ENCODE assay signal across 9 mouse cellular contexts in genomic region chr8:95293891-95294290, GRCm38 (mm10). TPM values are rescaled to one million over a fixed set of nuclear protein-coding genes. Genes with fewer than 3 reads are reported as not detected.
DNase-seq lines count a peak whose midpoint lies in the region; ATAC-seq and TF ChIP-seq lines count a peak whose summit lies in the region.
"Had no signal": no experiment of that assay in that cellular context is flagged by ENCODE, and none has a peak within 500 bp of the region (broad histone marks: within the 10 kb centered on the region; RNA-seq: fewer than 3 reads in every experiment).

No protein-coding gene starts in this region.

- H3K4me3 ChIP-seq in spleen, adult 2 months (ENCODE audit: extremely low read depth, insufficient read depth, insufficient read length), result peak overlapping the region; percentile 26; the same call in 1 of the 2 replicates
- no peak overlapping the region for H3K4me3 ChIP-seq in heart, embryonic 12.5 days
- no peak overlapping the region for H3K4me3 ChIP-seq in kidney, embryonic 14.5 days (ENCODE audit: low read length)

- 0 out of 2 replicates have a peak overlapping the region, but pooled peaks have one; percentile 3 for H3K9ac ChIP-seq in heart, embryonic 12.5 days
- H3K9ac ChIP-seq in kidney, embryonic 14.5 days (ENCODE audit: low read depth, low read length), result no peak overlapping the region

- TF ChIP-seq CTCF in spleen, adult 2 months (IDR thresholded peaks at IDR 0.05; ENCODE audit: extremely low read depth, insufficient read depth, insufficient read length, insufficient replicate concordance), result no peak

- 0 out of 2 replicates have a peak overlapping the region, but pooled peaks have one; percentile 9 for H3K27ac ChIP-seq in spleen, adult 2 months (ENCODE audit: insufficient read depth, low read length)
- H3K27ac ChIP-seq in heart, embryonic 12.5 days (ENCODE audit: poor library complexity, severe bottlenecking), result peak overlapping the region; percentile 52
- no peak overlapping the region for H3K27ac ChIP-seq in kidney, embryonic 14.5 days (ENCODE audit: low read depth, low read length)

- TF ChIP-seq POLR2A in spleen, adult 2 months (IDR thresholded peaks at IDR 0.05; ENCODE audit: low read depth, low read length), result no peak

- H3K4me1 ChIP-seq in spleen, adult 2 months (ENCODE audit: control insufficient read depth, insufficient read depth, insufficient read length), result no peaks in the 10 kb centered on the region
- H3K4me1 ChIP-seq in heart, embryonic 12.5 days (replicated peaks), result peaks cover 22% of the 10 kb centered on the region
- H3K4me1 ChIP-seq in kidney, embryonic 14.5 days (ENCODE audit: control insufficient read depth, insufficient read depth, low read length), result no peaks in the 10 kb centered on the region; the same call in 1 of the 2 replicates

- no peak for DNase-seq in spleen, adult 2 months (ENCODE audit: low read depth in 1 of 2, low spot score in 2 of 2)
- DNase-seq in spleen, postnatal 36 days (ENCODE audit: low spot score in 2 of 2), result no peak
- no peak for DNase-seq in retina, embryonic 14.5 days (ENCODE audit: low spot score)
- DNase-seq in embryo, embryonic 9.5 days (ENCODE audit: extremely low spot score), result no peak

- peak; percentile 81 for ATAC-seq in heart, embryonic 12.5 days (ENCODE audit: insufficient number of reproducible peaks, low FRiP score)
- ATAC-seq in kidney, embryonic 14.5 days (ENCODE audit: low FRiP score, low TSS enrichment), result peak; percentile 76; the same call in 1 of the 2 replicates
- ATAC-seq in megakaryocyte progenitor cell, adult 5-6 weeks (replicated peaks; ENCODE audit: poor library complexity), result peak; percentile 69
- no peak for ATAC-seq in erythroblast, adult 5-6 weeks (replicated peaks; ENCODE audit: low FRiP score, poor library complexity, severe bottlenecking)

- no peaks in the 10 kb centered on the region for H3K36me3 ChIP-seq in spleen, adult 2 months (ENCODE audit: control insufficient read depth, insufficient read depth, low read length)
- no peaks in the 10 kb centered on the region for H3K36me3 ChIP-seq in heart, embryonic 12.5 days
- no peaks in the 10 kb centered on the region for H3K36me3 ChIP-seq in kidney, embryonic 14.5 days (ENCODE audit: control insufficient read depth, insufficient read depth, low read length)

- WGBS in spleen, adult 2 months, result 44% methylated on average over 7 of the region's 7 CpGs
- 61% methylated on average over 7 of the region's 7 CpGs for WGBS in heart, embryonic 12.5 days
- WGBS in kidney, embryonic 14.5 days, result 66% methylated on average over 7 of the region's 7 CpGs

- 0 out of 2 replicates have a peak, but pooled peaks cover 3% of the 10 kb centered on the region for H3K9me3 ChIP-seq in heart, embryonic 12.5 days (replicated peaks)
- H3K9me3 ChIP-seq in kidney, embryonic 14.5 days (ENCODE audit: control insufficient read depth, low read length), result no peaks in the 10 kb centered on the region
- H3K9me3 ChIP-seq: megakaryocyte, embryonic 14.5 days had no signal

- H3K27me3 ChIP-seq in spleen, adult 2 months (ENCODE audit: control insufficient read depth, insufficient read depth, low read length), result no peaks in the 10 kb centered on the region
- H3K27me3 ChIP-seq in heart, embryonic 12.5 days (replicated peaks), result no peaks in the 10 kb centered on the region
- H3K27me3 ChIP-seq in kidney, embryonic 14.5 days (ENCODE audit: control insufficient read depth, insufficient read depth, low read length), result no peaks in the 10 kb centered on the region

- peak overlapping the region; percentile 40 for H3K4me2 ChIP-seq in heart, embryonic 12.5 days
- peak overlapping the region; percentile 24 for H3K4me2 ChIP-seq in kidney, embryonic 14.5 days (replicated peaks; ENCODE audit: low read depth, low read length)

RNA-seq across cellular contexts. Expression of gene Cngb1, which starts 12.5 kb away (rescaled TPM):
- polyA plus RNA-seq in spleen, adult 2 months (2012; rRNA removed), result 0.16 and 0.40 TPM in 2 replicates
- polyA plus RNA-seq in heart, embryonic 12.5 days (2016; fragmentation: Nextera tagmentation; extraction: Ambion mirVana), result 0.26 and 1.0 TPM in 2 replicates
- polyA plus RNA-seq in kidney, embryonic 14.5 days (2014; fragmentation: Nextera tagmentation; extraction: Ambion mirVana), result 0.60 and 1.2 TPM in 2 replicates
- 6.3 and 9.3 TPM in 2 replicates for total RNA-seq in megakaryocyte progenitor cell, adult 5-6 weeks (2015)
- total RNA-seq in megakaryocyte progenitor cell, adult 5-6 weeks (2017), result 2.8 and 3.0 TPM in 2 replicates
- total RNA-seq in erythroblast, adult 5-6 weeks (2015; ENCODE audit: low replicate concordance), result not detected in 2 replicates
- not detected in 2 replicates for total RNA-seq in erythroblast, adult 5-6 weeks (2017; ENCODE audit: low replicate concordance)

RNA-seq across cellular contexts. Expression of gene Tepp, which starts 16.5 kb away (rescaled TPM):
- polyA plus RNA-seq in spleen, adult 2 months (2012; rRNA removed), result 0.26 and 0.39 TPM in 2 replicates
- 0.53 TPM in 1 of 2 replicates, not detected in the other for polyA plus RNA-seq in heart, embryonic 12.5 days (2016; fragmentation: Nextera tagmentation; extraction: Ambion mirVana)
- polyA plus RNA-seq in kidney, embryonic 14.5 days (2014; fragmentation: Nextera tagmentation; extraction: Ambion mirVana), result 0.43 TPM in 1 of 2 replicates, not detected in the other
- total RNA-seq in megakaryocyte progenitor cell, adult 5-6 weeks (2015), result not detected in 2 replicates
- 0.68 TPM in 1 of 2 replicates, not detected in the other for total RNA-seq in megakaryocyte progenitor cell, adult 5-6 weeks (2017)
- not detected in 2 replicates for total RNA-seq in erythroblast, adult 5-6 weeks (2015; ENCODE audit: low replicate concordance)
- not detected in 2 replicates for total RNA-seq in erythroblast, adult 5-6 weeks (2017; ENCODE audit: low replicate concordance)

RNA-seq across cellular contexts. Expression of gene Zfp319, which starts 37.9 kb away (rescaled TPM):
- 9.1 and 11.4 TPM in 2 replicates for polyA plus RNA-seq in spleen, adult 2 months (2012; rRNA removed)
- polyA plus RNA-seq in heart, embryonic 12.5 days (2016; fragmentation: Nextera tagmentation; extraction: Ambion mirVana), result 8.6 and 9.6 TPM in 2 replicates
- 6.6 and 8.7 TPM in 2 replicates for polyA plus RNA-seq in kidney, embryonic 14.5 days (2014; fragmentation: Nextera tagmentation; extraction: Ambion mirVana)
- 5.5 and 6.1 TPM in 2 replicates for total RNA-seq in megakaryocyte progenitor cell, adult 5-6 weeks (2015)
- total RNA-seq in megakaryocyte progenitor cell, adult 5-6 weeks (2017), result 2.1 and 2.6 TPM in 2 replicates
- 2.5 and 3.3 TPM in 2 replicates for total RNA-seq in erythroblast, adult 5-6 weeks (2015; ENCODE audit: low replicate concordance)
- total RNA-seq in erythroblast, adult 5-6 weeks (2017; ENCODE audit: low replicate concordance), result 0.14 and 0.17 TPM in 2 replicates

RNA-seq across cellular contexts. Expression of gene Usb1, which starts 38.2 kb away (rescaled TPM):
- polyA plus RNA-seq in spleen, adult 2 months (2012; rRNA removed), result 27.4 and 32.1 TPM in 2 replicates
- polyA plus RNA-seq in heart, embryonic 12.5 days (2016; fragmentation: Nextera tagmentation; extraction: Ambion mirVana), result 25.5 and 26.5 TPM in 2 replicates
- polyA plus RNA-seq in kidney, embryonic 14.5 days (2014; fragmentation: Nextera tagmentation; extraction: Ambion mirVana), result 43.4 and 50.9 TPM in 2 replicates
- 27.6 and 28.0 TPM in 2 replicates for total RNA-seq in megakaryocyte progenitor cell, adult 5-6 weeks (2015)
- total RNA-seq in megakaryocyte progenitor cell, adult 5-6 weeks (2017), result 27.3 and 31.9 TPM in 2 replicates
- total RNA-seq in erythroblast, adult 5-6 weeks (2015; ENCODE audit: low replicate concordance), result 7.9 and 8.1 TPM in 2 replicates
- 6.1 and 8.0 TPM in 2 replicates for total RNA-seq in erythroblast, adult 5-6 weeks (2017; ENCODE audit: low replicate concordance)

RNA-seq across cellular contexts. Expression of gene Mmp15, which starts 58.2 kb away (rescaled TPM):
- polyA plus RNA-seq in spleen, adult 2 months (2012; rRNA removed), result 2.5 and 3.7 TPM in 2 replicates
- polyA plus RNA-seq in heart, embryonic 12.5 days (2016; fragmentation: Nextera tagmentation; extraction: Ambion mirVana), result 86.0 and 86.6 TPM in 2 replicates
- 10.9 and 16.1 TPM in 2 replicates for polyA plus RNA-seq in kidney, embryonic 14.5 days (2014; fragmentation: Nextera tagmentation; extraction: Ambion mirVana)
- 0.17 and 0.42 TPM in 2 replicates for total RNA-seq in megakaryocyte progenitor cell, adult 5-6 weeks (2015)
- total RNA-seq in megakaryocyte progenitor cell, adult 5-6 weeks (2017), result 0.03 and 0.04 TPM in 2 replicates
- not detected in 2 replicates for total RNA-seq in erythroblast, adult 5-6 weeks (2015; ENCODE audit: low replicate concordance)
- not detected in 2 replicates for total RNA-seq in erythroblast, adult 5-6 weeks (2017; ENCODE audit: low replicate concordance)
